Mouse (Mus musculus) kidney, postnatal 36 days (tissue): Measurements from ENCODE around the gene Sergef.

ENCODE experiments used
- DNase-seq, 2 experiments: peaks; one replicate each; pipeline ENCODE4 v3.0.0; 2021 to 2022; ENCODE audit warnings: mixed read lengths in 2 of 2

Sergef gene

DNA sequence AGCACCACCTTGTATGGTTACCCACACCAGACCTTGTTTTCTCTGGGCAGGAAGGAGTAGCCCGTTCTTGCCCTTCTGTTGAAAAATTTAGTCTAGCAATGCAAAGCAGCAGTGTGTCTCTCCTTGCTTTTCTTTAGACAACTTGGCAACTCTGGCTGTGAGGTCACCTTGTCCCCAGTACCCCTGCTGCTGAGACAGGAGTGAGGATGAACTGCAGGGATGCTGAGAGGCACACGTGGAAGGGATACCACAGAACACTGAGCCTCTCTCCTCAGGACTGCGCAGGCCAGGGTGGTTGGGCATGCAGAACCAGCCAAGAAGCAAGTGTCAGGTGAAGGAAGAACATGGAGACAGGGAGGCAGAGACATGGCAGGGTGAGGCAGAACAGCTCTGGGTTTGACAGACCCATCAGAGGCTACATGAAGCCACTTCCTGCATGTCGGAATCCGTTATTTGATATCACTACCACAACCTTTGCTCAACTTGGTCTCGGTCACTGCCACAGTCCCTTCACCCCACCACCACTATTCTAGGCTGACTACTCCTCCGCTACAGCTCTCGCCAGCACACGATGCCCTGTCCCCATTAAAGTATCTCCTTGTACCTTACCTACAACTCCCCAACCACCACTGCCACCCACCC lies 103.0 kb downstream of the Sergef start:
- DNase-seq = no peak

DNA sequence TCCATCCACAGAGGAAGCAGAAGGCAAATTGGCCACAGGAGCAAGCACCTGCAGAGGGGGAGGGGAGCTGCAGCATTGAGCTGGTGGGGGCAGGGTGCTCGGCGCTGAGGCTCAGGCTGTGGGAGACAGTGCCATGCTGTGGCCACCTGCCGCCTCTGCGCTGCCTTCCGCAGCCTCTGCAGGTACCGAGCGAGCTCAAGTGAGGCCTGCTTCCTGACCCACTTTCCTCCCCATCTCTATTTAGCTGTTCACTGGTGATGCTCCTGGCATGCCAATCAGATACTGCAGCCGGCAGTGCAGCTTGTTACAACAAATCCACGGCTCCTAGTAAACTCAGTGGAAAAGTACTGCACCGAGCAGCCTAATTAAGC lies 104.2 kb downstream of the Sergef start:
- peak; percentile 21 to 63 for DNase-seq

DNA sequence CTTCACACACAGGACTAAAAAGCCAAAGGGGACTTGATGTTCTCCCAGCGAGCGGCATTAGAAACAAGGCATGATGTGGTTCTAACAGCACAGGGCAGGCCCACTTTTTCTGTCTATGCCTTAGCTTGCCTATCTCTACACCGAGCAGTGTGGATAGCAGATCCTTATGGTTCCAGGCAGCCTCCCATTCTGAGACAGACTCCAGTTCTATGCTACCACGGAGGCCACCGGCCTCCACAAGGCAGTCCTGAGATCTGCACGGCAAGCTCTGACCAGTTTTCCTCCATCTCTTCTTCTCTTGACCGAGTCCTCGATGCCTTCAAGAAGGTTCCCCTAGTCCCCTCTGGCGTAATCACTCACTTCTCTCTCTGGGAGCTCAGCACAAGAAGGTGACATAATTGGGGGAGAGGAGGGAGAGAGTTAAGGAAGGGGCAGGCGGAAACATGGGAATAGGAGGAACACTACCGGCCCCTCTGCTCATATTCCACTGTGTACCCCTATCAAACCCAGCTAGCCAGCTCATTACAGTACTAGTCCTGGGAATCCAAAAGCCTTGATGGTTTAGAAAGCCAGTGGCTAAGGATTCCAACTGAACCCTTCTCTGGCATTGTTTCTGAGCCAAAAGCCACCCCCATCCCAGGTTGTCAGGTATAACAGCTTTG lies 104.7 kb downstream of the Sergef start:
- no peak for DNase-seq

DNA sequence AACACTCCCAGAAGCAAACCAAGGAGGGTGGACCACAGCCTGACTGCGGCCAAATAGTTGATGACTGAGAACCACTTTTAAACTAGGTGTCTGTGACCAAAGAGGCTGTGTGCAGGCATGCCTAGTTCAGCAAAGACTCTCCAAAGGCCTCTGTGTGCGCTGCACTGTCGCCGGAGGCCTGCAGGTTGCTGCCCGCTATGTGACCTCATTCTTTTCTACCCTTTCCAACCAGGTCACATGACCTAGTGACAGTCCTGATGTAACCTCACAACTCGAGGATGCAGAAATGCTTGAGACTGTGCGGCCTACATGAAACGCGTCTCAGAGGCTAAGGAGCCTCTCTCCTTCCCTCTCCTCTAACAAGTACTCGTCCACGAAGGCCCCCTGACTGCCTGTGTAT lies 106.1 kb downstream of the Sergef start:
- DNase-seq = no peak

DNA sequence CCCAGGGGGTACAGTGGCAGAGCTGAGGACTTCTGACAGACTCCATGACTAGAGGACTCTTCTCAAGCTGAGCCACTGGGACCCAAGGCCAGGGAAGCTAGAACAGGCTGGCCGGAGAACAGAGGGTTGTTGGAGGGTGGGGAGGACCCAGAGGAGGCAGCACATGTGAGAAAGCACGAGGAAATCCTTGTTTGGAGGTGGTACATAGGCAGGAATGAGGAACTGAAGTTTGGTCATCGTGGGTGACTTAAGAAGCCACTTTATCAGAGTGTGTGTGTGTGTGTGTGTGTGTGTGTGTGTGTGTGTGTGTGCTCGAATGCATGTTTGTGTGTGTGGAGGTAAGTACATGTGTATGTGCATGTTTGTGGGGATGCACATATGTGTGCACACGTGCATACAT lies 108.3 kb downstream of the Sergef start:
- DNase-seq = no peak

DNA sequence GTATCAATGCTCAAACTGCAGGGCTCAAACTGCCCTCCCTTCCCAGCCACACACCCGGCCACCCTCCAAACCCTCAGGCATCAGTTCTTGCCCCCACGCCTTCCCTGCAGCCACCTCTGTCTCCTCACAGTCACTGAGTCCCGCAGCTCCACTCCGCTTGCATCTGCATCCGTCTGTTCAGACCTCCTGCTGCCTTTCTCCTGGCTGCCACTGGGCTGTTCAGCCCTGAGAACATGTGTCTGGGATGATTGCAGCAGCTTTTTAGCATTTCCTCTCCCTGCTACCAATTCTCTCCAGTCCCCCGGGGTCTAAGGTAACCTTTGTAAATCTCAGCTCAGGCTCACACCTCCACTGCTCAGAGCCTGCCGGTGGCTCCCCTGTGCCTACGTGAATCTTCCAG lies 109.7 kb downstream of the Sergef start:
- no peak for DNase-seq

DNA sequence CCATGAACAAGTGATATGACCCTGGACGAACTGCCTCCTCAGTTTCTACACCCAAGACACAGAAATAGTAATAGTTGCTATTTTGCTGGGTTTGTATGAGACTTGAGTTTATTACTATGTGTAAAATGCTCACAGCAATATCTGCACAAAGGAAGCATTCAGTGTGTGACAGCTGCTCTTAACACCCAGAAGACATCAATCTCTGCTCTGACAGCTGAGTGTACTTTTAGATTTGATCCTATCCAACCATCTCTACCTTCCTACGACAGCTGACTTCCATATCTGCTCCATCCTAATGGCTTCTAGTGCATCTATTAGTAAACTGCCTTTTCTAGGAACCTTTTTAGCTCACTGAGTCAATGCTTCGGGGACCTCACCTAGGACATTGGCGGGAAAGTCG lies 110.3 kb downstream of the Sergef start:
- no peak for DNase-seq

DNA sequence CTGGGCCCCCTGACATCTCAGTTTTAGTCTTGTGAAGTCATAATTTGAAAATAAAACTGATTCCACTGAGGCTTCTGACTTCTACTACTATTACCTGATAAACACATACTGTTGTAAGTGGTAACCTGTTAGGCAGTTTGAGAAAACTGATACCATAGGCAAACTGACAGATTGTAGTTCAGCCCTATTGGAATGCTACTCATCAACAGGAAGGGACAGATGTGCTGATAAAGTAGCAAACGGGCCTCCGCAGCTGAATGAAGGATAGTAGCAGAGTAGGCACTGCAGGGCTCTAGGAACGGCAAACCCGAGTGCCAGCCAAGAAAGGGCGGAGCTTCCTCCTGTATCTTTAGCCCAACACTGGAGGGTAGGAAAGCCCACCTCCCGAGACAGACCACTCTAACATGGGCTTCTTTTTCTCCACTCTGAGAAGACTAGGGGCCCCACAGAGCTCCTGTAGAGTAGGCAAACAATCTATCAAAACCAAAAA lies 112.9 kb downstream of the Sergef start:
- DNase-seq = no peak

DNA sequence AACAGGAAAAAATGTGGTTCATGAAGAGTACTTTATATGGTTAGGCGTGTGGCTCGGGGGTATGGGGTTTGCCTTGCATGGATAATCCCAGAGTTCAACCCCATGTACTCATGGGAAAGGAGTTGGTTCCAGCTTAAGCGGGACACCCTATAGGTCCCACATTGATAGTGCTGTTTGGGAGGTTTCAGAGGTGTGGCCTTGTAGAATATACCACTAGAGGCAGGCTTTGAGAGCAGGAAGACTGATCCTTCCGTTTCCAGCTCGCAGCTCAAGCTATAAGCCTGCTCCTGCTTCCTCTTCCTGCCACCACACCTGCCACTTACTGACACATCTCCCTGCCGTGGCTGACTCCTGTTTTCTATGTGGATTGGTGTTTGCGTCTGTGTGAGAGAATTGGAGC lies 116.4 kb downstream of the Sergef start:
- no peak for DNase-seq

DNA sequence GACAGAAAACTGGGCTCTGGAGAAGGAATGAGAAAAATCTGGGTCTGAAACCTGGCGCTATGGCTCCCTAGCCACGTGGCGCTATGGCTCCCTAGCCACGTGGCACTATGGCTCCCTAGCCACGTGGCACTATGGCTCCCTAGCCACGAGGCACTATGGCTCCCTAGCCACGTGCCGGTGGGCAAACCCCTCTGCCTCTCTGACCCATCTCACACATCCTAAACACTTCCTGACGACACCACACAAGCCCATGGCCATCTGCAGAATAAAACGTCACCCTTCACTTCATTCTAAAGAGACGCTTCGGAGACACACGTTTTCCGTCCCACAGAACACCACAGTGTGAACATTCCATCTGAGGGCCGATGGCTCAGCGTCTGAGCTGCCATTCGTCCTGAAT lies 117.8 kb downstream of the Sergef start:
- no peak for DNase-seq

DNA sequence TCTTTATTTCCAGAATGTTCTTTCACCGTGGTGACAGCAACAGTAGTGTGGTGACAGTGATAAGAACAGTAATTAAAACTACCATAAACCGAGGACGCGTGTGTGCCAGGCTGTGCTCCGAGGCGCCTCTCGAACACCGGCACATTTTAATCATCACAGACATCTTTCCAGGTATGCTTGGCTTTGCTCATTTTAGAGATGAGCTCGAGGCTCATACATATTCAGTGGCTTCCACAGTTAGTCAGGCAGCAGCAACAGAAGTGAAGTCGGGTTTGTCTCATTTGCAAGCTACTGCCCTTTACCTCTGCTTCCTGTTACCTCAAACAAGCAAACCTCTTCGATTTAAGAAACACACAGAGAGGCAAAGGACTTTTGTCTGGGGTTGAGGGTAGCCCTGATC lies 120.5 kb downstream of the Sergef start:
- DNase-seq = no peak

DNA sequence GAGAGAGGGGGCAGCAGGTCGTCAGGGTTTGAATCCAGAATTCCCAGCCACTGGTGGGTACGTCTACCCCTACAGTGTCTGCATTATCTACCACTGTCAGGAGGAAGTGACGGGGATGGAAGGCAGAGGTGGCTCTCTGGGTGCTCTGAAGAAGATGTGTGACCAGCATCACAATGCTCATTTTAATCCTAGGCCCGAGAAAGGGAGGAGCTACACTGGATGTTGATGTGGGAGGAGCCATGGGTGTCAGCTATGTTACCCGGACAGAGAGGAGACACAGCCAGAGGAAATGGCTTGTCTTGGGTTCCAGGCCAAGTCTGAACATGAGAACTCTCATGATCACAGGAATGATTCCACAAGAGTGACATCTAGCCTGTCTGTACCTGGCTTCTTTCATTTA lies 122.4 kb downstream of the Sergef start:
- no peak for DNase-seq

DNA sequence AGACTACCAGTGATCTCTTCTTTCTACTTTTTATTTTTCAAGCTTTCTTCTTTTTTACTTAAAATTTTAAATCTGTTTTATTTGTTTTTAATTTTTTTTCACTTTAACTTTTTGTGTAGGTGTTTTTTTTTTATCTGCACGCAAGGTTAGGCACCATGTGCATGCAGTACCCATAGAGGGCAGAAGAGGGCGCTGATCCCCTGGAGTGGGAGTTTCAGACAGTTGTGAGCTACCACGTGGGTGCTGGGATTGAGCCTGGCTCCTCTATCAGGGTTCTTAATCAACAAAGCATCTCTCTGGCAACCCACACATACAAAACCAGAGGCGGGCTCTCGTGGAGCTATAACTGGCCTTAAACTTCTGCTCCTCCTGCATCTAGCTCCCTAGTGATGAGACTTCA lies 123.6 kb downstream of the Sergef start:
- no peak for DNase-seq

DNA sequence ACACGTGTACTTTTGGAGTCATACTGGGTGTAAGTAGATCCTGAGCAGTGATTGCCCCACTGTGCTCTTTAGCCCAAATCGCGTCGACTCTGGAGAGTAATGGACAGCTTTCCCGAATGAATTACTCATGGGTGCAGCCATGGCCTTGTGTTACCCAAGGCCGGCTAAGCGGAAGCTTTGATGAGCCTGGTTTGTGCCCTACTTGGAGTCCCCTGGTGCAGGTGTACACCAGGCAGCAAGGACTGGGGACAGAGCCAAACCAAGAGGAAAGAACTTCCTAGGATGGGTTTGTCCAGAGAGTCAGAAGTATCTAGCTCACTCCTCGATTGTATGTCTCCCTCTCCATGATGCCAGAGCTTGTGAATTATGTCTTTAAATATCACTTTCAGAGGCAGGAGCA lies 124.6 kb downstream of the Sergef start:
- DNase-seq = no peak

DNA sequence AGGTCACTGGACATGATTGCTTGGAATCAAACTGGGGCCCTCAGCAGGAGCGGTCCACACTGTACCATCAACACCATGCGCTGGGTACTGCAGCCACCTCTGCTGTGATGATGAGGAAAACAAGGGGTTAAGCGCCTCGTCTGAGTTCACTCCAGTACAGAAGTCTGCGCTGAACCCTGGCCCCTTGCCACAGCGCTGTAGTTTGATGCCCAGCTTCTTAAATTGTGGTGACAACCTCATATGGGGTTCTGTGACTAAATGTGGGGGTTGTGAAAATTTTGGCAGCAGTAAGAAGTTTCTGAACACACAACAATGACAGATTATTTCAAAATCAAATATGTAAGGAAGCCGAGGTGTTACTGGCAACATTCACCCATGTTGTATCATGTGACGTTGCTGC lies 126.0 kb downstream of the Sergef start:
- DNase-seq = no peak

DNA sequence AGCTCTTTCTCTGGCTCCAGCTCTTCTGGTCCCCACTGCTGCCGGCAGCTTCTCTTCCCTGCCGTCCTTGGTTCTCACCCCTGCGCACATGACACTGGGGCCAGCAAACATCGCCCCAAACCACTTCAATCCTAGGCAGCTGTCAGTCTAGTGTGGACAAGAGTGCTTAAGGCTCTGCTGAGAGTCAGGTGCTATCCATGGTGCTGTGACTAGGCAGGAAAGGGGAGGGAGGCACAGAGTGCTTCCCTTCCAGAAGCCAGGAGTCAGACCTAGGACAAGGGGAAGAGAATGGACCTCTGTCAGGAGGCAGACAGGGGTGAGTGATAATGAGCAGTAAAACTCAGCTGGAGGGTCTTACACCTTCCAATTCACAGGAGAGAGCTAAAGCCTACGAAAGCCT lies 126.8 kb downstream of the Sergef start:
- no peak for DNase-seq

DNA sequence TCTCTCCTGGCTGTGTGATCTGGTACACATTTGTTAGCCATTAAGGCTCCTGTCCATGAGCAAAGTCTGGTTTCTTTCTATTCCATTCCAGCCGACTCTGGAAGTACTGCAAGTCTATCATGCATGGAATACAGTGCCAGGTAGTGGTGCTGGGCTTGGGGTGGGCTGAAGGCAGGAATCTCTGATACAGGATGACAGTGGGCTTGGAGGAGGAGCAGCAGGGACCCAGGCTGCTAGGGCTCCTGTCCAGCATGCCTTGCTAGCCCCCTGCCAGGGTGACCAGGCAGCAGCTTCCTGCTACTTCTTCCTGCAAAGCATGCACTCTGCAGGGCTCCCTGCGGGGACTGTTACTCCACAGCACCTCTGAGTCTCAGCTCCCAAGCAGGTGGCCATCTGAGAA lies 128.8 kb downstream of the Sergef start:
- DNase-seq = no peak

DNA sequence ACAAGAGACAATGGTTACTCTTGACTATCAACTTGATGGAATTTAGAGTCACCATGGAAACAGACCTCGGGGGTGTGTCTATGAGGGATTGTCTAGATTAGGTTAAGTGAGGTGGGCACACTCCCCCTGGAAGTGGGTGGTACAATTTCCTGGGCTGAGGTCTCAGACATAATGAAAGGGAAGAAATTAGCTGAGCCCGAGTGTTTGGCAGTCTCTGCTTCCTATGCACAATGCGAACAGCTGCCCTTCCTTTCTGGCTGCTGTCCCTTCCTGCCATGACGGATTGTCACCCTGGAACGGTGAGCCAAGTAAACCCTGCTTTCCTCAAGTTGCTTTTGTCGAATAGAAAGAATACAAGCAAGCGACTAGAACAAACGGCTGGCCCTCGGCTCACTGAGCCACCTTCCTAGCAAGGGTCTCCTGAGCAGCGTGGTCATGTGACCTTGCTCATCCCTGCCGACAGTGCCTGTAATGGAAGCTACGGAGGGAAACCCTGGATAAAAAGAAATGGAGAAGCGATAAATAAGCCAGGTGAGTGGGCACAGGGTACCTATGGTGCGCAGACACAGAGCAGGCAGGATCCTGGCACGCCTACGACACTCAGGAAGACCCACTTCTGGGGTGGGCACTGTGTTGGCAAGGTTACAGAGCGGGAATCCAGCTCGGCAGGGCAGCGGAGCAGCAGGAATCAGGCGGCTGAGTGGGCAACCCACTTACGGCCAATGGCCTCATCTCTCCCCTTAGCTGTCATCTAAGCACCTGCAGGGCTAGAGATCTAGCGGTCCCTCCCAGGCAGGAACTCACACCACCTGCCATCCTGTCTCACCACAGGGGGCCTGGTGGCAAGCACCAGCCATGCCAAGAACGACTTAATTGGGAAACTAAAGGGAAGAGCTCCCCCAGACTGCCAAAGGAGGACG lies 130.0 kb downstream of the Sergef start:
- peak; percentile 50 to 63 for DNase-seq

DNA sequence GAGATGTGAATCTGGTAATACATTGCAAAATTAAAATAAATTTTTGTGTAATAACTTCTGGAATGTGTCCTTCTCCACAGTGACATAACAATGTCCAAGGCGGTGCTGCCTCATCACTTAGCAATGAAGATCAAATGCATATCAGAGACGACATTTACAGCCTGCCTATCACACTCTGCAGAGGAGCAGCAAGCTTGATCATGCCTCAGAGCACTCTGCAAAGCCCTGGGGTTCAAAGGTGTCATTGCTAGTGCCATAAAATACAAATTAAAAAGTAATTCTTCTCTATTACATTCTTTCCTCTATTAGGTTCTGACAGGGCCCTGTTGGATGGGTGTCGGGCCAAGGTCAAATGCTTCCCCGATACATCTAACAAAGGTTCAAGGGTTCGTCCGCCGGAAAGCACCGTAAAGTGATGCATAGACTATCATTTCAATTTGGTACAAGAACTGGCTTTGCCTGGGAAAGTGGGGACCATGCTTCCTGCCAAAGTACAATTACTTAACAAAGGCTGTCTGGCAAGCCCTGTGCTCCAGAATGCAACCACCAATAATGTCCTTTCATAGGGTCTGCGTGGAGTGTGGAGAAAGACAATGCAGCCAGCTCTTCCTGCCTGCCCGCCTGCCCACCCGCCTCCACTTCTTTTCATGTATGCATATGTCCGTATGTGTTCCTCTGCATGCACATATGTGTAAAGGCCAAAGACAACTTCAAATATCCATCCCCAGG lies 130.9 kb downstream of the Sergef start:
- no peak for DNase-seq

DNA sequence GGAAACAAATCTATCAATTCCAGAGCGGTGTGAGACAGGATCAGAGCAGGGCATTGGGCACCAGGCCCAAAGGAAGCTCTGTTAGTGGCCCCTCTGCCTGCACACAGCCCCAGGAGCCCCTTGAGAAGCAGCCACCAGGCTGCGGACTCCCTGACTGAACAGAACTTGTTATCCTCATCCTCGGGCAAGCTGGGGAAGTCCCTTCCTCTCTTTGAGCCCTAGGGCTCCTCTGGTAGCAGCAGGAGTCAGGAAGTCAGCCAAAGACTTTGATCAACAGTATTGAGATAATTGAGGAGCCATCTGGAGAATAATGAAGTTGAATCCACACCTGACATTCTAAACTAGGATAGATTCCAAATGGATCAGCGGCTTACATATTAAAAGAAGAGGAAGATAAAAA lies 135.4 kb downstream of the Sergef start:
- no peak for DNase-seq

DNA sequence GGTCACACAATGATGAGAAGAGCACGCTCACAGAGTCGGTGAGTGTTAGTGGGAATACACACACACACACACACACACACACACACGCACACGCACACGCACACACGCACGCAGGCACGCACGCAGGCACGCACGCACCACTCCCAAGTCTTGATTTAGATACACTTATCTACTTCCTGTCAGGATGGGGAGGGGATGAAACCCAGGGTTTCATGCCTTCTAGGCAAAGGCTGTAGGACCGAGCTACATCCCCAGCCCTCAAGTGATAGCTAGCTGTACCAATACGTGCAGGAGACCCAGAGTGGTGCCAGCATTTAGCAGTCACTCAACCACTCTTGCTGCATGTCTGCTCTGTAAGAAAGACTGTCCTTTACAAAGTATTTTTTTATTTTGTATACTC lies 137.0 kb downstream of the Sergef start:
- DNase-seq = no peak

DNA sequence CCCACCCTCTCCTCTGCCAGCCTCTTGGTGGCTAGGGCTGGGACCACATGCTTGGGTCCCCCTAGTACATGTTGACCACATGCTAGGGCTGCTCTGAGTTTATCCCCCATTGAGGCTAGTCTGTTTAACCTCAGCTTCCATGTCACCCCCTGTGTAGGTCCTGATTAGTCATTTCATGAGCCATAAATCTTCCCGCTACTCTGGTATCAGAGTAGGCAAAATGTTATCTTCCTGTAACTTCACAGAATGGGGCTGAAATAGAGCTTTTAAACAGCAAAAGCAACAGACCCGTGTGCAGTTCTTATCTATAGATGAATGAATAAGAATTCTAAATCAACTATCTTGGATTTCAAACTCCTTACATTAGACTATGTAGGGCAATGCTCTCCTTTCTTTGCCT lies 138.1 kb downstream of the Sergef start:
- DNase-seq = no peak

DNA sequence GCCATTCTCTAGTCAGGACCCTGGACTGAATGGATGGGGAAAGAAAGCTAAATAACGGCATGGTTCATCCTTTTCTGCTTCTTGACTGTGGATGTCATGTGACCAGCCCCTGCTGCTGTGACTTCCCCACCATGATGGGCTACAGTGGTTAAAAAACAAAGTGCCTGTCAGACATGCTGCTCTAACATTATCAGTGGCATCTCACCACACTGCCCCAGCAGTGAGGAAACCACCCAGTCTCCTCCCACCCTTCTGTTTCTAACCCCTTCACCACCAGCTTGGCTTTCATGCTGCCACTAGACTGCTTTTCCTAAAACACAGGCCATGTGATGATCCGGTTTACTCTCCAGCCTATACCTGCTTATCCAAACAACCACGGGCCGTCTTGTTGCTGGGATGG lies 140.0 kb downstream of the Sergef start:
- no peak for DNase-seq
